Mouse (Mus musculus) liver, postnatal 0 days (tissue): Measurements from ENCODE around the gene Dpf1.

Experiments used
- CTCF ChIP-seq: sonication (generic); IDR thresholded peaks from 2 replicates; pipeline ENCODE4 v1.5.1; 2016; ENCODE audit warnings: antibody characterized with exemption, low read depth
- EP300 ChIP-seq: IDR thresholded peaks from 2 replicates; pipeline ENCODE4 v1.6.1; 2016; ENCODE audit warnings: antibody characterized with exemption, low read depth, mild to moderate bottlenecking

DNA sequence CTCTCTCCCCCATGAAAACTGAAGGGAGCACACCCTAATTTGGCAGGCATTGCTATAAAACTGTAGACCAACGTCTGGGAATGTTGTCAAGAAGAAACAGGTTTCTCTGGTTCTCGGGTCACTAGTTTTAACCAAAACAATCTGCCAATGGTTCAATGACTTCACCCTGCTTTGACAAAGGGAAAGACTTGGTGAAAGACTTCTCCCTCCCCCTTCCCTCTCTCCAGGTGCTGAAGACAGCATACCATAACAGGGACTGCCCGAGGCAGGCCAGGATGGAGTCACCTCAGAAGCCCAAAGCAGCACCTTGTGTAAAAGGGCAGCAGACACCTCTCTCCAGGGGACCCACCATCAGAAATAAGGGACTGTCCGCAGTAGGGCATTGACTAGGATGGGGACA lies 36.8 kb upstream of the Dpf1 start:
- TF ChIP-seq CTCF = no peak
- no peak for TF ChIP-seq EP300
